Mouse (Mus musculus) MEL (cell line): ENCODE results near the gene Acaca. TPM values are rescaled to one million over a fixed set of nuclear protein-coding genes. Genes with fewer than 3 reads are reported as not detected.

Experiments used
- DNase-seq: peaks from one replicate; pipeline ENCODE4 v3.0.0; 2011; ENCODE audit warnings: low read depth, low spot score
- H3K27ac ChIP-seq: 2 replicates; pipeline ENCODE4 v1.5.1; 2012; ENCODE audit warnings: low read depth, mild to moderate bottlenecking, control low read depth, low read length, moderate library complexity; ENCODE audit not compliant: control insufficient read depth
- H3K27me3 ChIP-seq, 2 experiments: fragments of 150-350 bp in 1 of 2; sonication (generic) in 1 of 2; 2 replicates each; pipeline ENCODE4 v1.6.1; 2012; ENCODE audit warnings: low read length in 2 of 2, mild to moderate bottlenecking in 2 of 2, improper control_type of control experiment in 1 of 2, moderate library complexity in 1 of 2; ENCODE audit not compliant: insufficient read depth in 2 of 2, control insufficient read depth in 1 of 2
- H3K36me3 ChIP-seq, 2 experiments: 2 replicates each; pipeline ENCODE4 v1.6.1; 2012 to 2014; ENCODE audit warnings: low read length in 2 of 2, improper control_type of control experiment in 1 of 2, inconsistent platforms in 1 of 2, mild to moderate bottlenecking in 1 of 2; ENCODE audit not compliant: insufficient read depth in 2 of 2, control insufficient read depth in 1 of 2
- H3K4me1 ChIP-seq, 2 experiments: fragments of 150-350 bp in 1 of 2; sonication (generic) in 1 of 2; 2 replicates each; pipeline ENCODE4 v1.6.1; 2012; ENCODE audit warnings: low read length in 2 of 2, improper control_type of control experiment in 1 of 2, mild to moderate bottlenecking in 1 of 2; ENCODE audit not compliant: insufficient read depth in 2 of 2, control insufficient read depth in 1 of 2
- H3K4me3 ChIP-seq, 2 experiments: fragments of 150-350 bp in 1 of 2; sonication (generic) in 1 of 2; 2 replicates each; pipeline ENCODE4 v1.5.1; 2012; ENCODE audit warnings: low read depth in 2 of 2, low read length in 2 of 2, mild to moderate bottlenecking in 2 of 2, moderate library complexity in 2 of 2, control low read depth in 1 of 2, improper control_type of control experiment in 1 of 2; ENCODE audit not compliant: control insufficient read depth in 1 of 2, insufficient read depth in 1 of 2
- H3K79me2 ChIP-seq: 2 replicates; pipeline ENCODE4 v1.6.1; 2012; ENCODE audit warnings: mild to moderate bottlenecking, low read length, moderate library complexity; ENCODE audit not compliant: control insufficient read depth, poor library complexity, insufficient read depth
- H3K9ac ChIP-seq: 2 replicates; pipeline ENCODE4 v1.6.1; 2012; ENCODE audit warnings: low read depth, mild to moderate bottlenecking, control low read depth, low read length, moderate library complexity; ENCODE audit not compliant: control insufficient read depth, poor library complexity, severe bottlenecking
- H3K9me3 ChIP-seq: fragments of 150-350 bp; sonication (generic); replicated peaks from 2 replicates; pipeline ENCODE4 v1.6.1; 2012; ENCODE audit warnings: mild to moderate bottlenecking, low read length, improper control_type of control experiment, moderate library complexity; ENCODE audit not compliant: insufficient read depth
- BHLHE40 ChIP-seq: IDR thresholded peaks from 2 replicates; pipeline ENCODE4 v1.6.1; 2012; ENCODE audit warnings: low read depth, mild to moderate bottlenecking, inconsistent platforms, low read length, improper control_type of control experiment, borderline replicate concordance
- CHD1 ChIP-seq: IDR thresholded peaks from 2 replicates; pipeline ENCODE4 v1.6.1; 2012; ENCODE audit warnings: low read depth, mild to moderate bottlenecking, inconsistent platforms, low read length, improper control_type of control experiment
- CHD2 ChIP-seq: IDR thresholded peaks from 2 replicates; pipeline ENCODE4 v1.6.1; 2011; ENCODE audit warnings: low read length, improper control_type of control experiment
- CTCF ChIP-seq, 3 experiments: IDR thresholded peaks in 2 of 3; conservative IDR thresholded peaks in 1 of 3; 2 replicates each; pipeline ENCODE4 v1.5.1; 2011 to 2012; ENCODE audit warnings: low read length in 3 of 3, low read depth in 2 of 3, mild to moderate bottlenecking in 2 of 3, improper control_type of control experiment in 1 of 3, inconsistent platforms in 1 of 3, mixed read lengths in 1 of 3, moderate library complexity in 1 of 3; ENCODE audit not compliant: control insufficient read depth in 1 of 3, insufficient read depth in 1 of 3, poor library complexity in 1 of 3, severe bottlenecking in 1 of 3
- E2F4 ChIP-seq: IDR thresholded peaks from 2 replicates; pipeline ENCODE4 v1.6.1; 2011; ENCODE audit warnings: low read depth, low read length, improper control_type of control experiment, borderline replicate concordance
- EP300 ChIP-seq, 2 experiments: IDR thresholded peaks; 2 replicates each; pipeline ENCODE4 v1.6.1; 2011; ENCODE audit warnings: improper control_type of control experiment in 2 of 2, low read length in 2 of 2, low read depth in 1 of 2, mild to moderate bottlenecking in 1 of 2
- ETS1 ChIP-seq: IDR thresholded peaks from 2 replicates; pipeline ENCODE4 v1.6.1; 2012; ENCODE audit warnings: low read depth, mild to moderate bottlenecking, inconsistent platforms, low read length, improper control_type of control experiment, moderate library complexity
- GABPA ChIP-seq: IDR thresholded peaks from 2 replicates; pipeline ENCODE4 v1.6.1; 2012; ENCODE audit warnings: low read depth, mild to moderate bottlenecking, inconsistent platforms, low read length, improper control_type of control experiment, moderate library complexity
- GATA1 ChIP-seq: IDR thresholded peaks from 2 replicates; pipeline ENCODE4 v1.6.1; 2011; ENCODE audit warnings: low read depth, low read length, improper control_type of control experiment
- HCFC1 ChIP-seq: IDR thresholded peaks from 2 replicates; pipeline ENCODE4 v1.6.1; 2012; ENCODE audit warnings: low read depth, mild to moderate bottlenecking, inconsistent platforms, low read length, improper control_type of control experiment, moderate library complexity
- JUND ChIP-seq: IDR thresholded peaks from 2 replicates; pipeline ENCODE4 v1.6.1; 2011; ENCODE audit warnings: low read depth, mild to moderate bottlenecking, improper control_type of control experiment, low read length
- KAT2A ChIP-seq: conservative IDR thresholded peaks from 2 replicates; pipeline ENCODE4 v1.6.1; 2012; ENCODE audit warnings: low read depth, low read length, improper control_type of control experiment, inconsistent platforms
- MAFK ChIP-seq: IDR thresholded peaks from 2 replicates; pipeline ENCODE4 v1.6.1; 2011; ENCODE audit warnings: low read depth, mild to moderate bottlenecking, low read length, improper control_type of control experiment, borderline replicate concordance
- MAX ChIP-seq: IDR thresholded peaks from 2 replicates; pipeline ENCODE4 v1.6.1; 2011; ENCODE audit warnings: low read length, improper control_type of control experiment
- MAZ ChIP-seq: IDR thresholded peaks from 2 replicates; pipeline ENCODE4 v1.6.1; 2012; ENCODE audit warnings: low read depth, mild to moderate bottlenecking, inconsistent platforms, low read length, improper control_type of control experiment
- MXI1 ChIP-seq: IDR thresholded peaks from 2 replicates; pipeline ENCODE4 v1.6.1; 2011; ENCODE audit warnings: mild to moderate bottlenecking, low read depth, low read length, improper control_type of control experiment
- MYB ChIP-seq: IDR thresholded peaks from 2 replicates; pipeline ENCODE4 v1.6.1; 2011; ENCODE audit warnings: mild to moderate bottlenecking, low read depth, low read length, improper control_type of control experiment
- MYC ChIP-seq: IDR thresholded peaks from 2 replicates; pipeline ENCODE4 v1.6.1; 2011; ENCODE audit warnings: low read depth, mild to moderate bottlenecking, low read length, improper control_type of control experiment, moderate library complexity
- NELFE ChIP-seq: IDR thresholded peaks from 2 replicates; pipeline ENCODE4 v1.6.1; 2011; ENCODE audit warnings: low read depth, low read length, improper control_type of control experiment
- NRF1 ChIP-seq: IDR thresholded peaks from 2 replicates; pipeline ENCODE4 v1.6.1; 2014; ENCODE audit warnings: low read depth, mild to moderate bottlenecking, inconsistent platforms, low read length, improper control_type of control experiment, moderate library complexity; ENCODE audit not compliant: poor library complexity, insufficient read depth, severe bottlenecking
- POLR2A ChIP-seq, 2 experiments: IDR thresholded peaks; 2 replicates each; pipeline ENCODE4 v1.6.1; 2011 to 2012; ENCODE audit warnings: low read length in 2 of 2, mild to moderate bottlenecking in 2 of 2, control low read depth in 1 of 2, improper control_type of control experiment in 1 of 2, low read depth in 1 of 2, moderate library complexity in 1 of 2; ENCODE audit not compliant: control insufficient read depth in 1 of 2, insufficient read depth in 1 of 2, poor library complexity in 1 of 2
- POLR2AphosphoS2 ChIP-seq: IDR thresholded peaks from 2 replicates; pipeline ENCODE4 v1.6.1; 2011; ENCODE audit warnings: low read length, improper control_type of control experiment
- POLR2AphosphoS5 ChIP-seq: IDR thresholded peaks from 2 replicates; pipeline ENCODE4 v1.6.1; 2012; ENCODE audit warnings: low read depth, borderline replicate concordance, mild to moderate bottlenecking, inconsistent platforms, low read length, moderate library complexity, mixed read lengths
- RAD21 ChIP-seq: IDR thresholded peaks from 2 replicates; pipeline ENCODE4 v1.6.1; 2011; ENCODE audit warnings: mild to moderate bottlenecking, low read depth, low read length, improper control_type of control experiment
- SIN3A ChIP-seq: IDR thresholded peaks from 2 replicates; pipeline ENCODE4 v1.6.1; 2012; ENCODE audit warnings: low read length, improper control_type of control experiment, inconsistent platforms
- SMC3 ChIP-seq: IDR thresholded peaks from 2 replicates; pipeline ENCODE4 v1.6.1; 2011; ENCODE audit warnings: low read depth, low read length, improper control_type of control experiment
- TBP ChIP-seq: IDR thresholded peaks from 2 replicates; pipeline ENCODE4 v1.8.0; 2011; ENCODE audit warnings: low read depth, low read length, improper control_type of control experiment
- USF2 ChIP-seq, 2 experiments: IDR thresholded peaks; 2 replicates each; pipeline ENCODE4 v1.6.1; 2011 to 2012; ENCODE audit warnings: improper control_type of control experiment in 2 of 2, low read length in 2 of 2, borderline replicate concordance in 1 of 2, inconsistent platforms in 1 of 2, low read depth in 1 of 2, mild to moderate bottlenecking in 1 of 2; ENCODE audit not compliant: insufficient read depth in 1 of 2
- ZKSCAN1 ChIP-seq: IDR thresholded peaks from 2 replicates; pipeline ENCODE4 v1.6.1; 2012; ENCODE audit warnings: low read depth, mild to moderate bottlenecking, inconsistent platforms, low read length, improper control_type of control experiment, moderate library complexity
- ZMIZ1 ChIP-seq: IDR thresholded peaks from 2 replicates; pipeline ENCODE4 v1.6.1; 2012; ENCODE audit warnings: low read depth, mild to moderate bottlenecking, inconsistent platforms, low read length, improper control_type of control experiment, moderate library complexity
- polyA plus RNA-seq, 2 experiments: library from polyadenylated mRNA; stranded (reverse) in 1 of 2; unstranded in 1 of 2; fragments of >175 nt in 1 of 2; fragments of >200 nt in 1 of 2; gene quantifications; 2 replicates each; pipeline versions ENCODE4 v1.2.1 to v1.2.4; 2012; ENCODE audit warnings: low replicate concordance in 2 of 2, low read depth in 1 of 2; ENCODE audit not compliant: insufficient read length in 2 of 2, insufficient read depth in 1 of 2, missing spikeins in 1 of 2
- total RNA-seq: library from RNA; depleted of rRNA; stranded (reverse); fragments of 300-350 nt; gene quantifications from 2 replicates; pipeline ENCODE4 v1.2.3, GENCODE M21; 2012

The Acaca gene
- total and polyA plus RNA-seq, 3 experiments = 32.0 to 52.0 (median 33.9) TPM

GRCm38 (mm10) chr11:84412201-84412934 is 282.9 kb downstream of the Acaca start:
- H3K79me2 ChIP-seq = no peaks in the 10 kb centered on the region
- peak overlapping the region; percentile 71 for H3K27ac ChIP-seq
- DNase-seq = no peak

GRCm38 (mm10) chr11:84413111-84413510 is 283.6 kb downstream of the Acaca start:
- DNase-seq = peak; percentile 89
- H3K4me1 ChIP-seq = peaks cover 21 to 41% of the 10 kb centered on the region in 2 experiments
- H3K36me3 ChIP-seq = peaks cover 0 to 20% of the 10 kb centered on the region in 2 experiments; a peak in 2 of 4 replicates
- H3K9ac ChIP-seq = peak overlapping the region; percentile 57
- H3K27ac ChIP-seq = peak overlapping the region; percentile 71
- no peaks in the 10 kb centered on the region for H3K79me2 ChIP-seq
- peak overlapping the region in 1 of 2 experiments; percentile 2; a peak in 2 of 4 replicates for H3K4me3 ChIP-seq
- no peaks in the 10 kb centered on the region for H3K9me3 ChIP-seq
- H3K27me3 ChIP-seq = no peaks in the 10 kb centered on the region
- 0 out of 2 replicates have a peak, but pooled peaks have one; percentile 42 for TF ChIP-seq NELFE
- no peak for TF ChIP-seq CHD2
- TF ChIP-seq ZMIZ1 = no peak
- TF ChIP-seq MYC = no peak; the same call in 1 of the 2 replicates
- no peak for TF ChIP-seq KAT2A
- TF ChIP-seq MAZ = peak; percentile 87
- TF ChIP-seq POLR2AphosphoS2 = no peak
- TF ChIP-seq RAD21 = no peak
- no peak for TF ChIP-seq POLR2A (IDR thresholded peaks at IDR 0.05; ENCODE audit: control insufficient read depth in 1 of 2, insufficient read depth in 1 of 2, low read depth in 1 of 2, low read length in 2 of 2, poor library complexity in 1 of 2)
- peak; percentile 63 for TF ChIP-seq SIN3A
- TF ChIP-seq E2F4 = no peak
- no peak for TF ChIP-seq NRF1
- TF ChIP-seq GABPA = no peak
- TF ChIP-seq JUND = no peak
- TF ChIP-seq MAFK = no peak
- TF ChIP-seq HCFC1 = peak; percentile 61
- peak; percentile 4; the same call in 1 of the 2 replicates for TF ChIP-seq MYB
- no peak for TF ChIP-seq CTCF (IDR thresholded peaks at IDR 0.05 in 2 of 3, conservative IDR thresholded peaks at IDR 0.05 in 1 of 3; ENCODE audit: control insufficient read depth in 1 of 3, insufficient read depth in 1 of 3, low read depth in 2 of 3, low read length in 3 of 3, poor library complexity in 1 of 3, severe bottlenecking in 1 of 3)
- TF ChIP-seq BHLHE40 = 0 out of 2 replicates have a peak, but pooled peaks have one; percentile 39
- peak; percentile 88 to 95 for TF ChIP-seq EP300 (IDR thresholded peaks at IDR 0.05; ENCODE audit: low read depth in 1 of 2, low read length in 2 of 2)
- TF ChIP-seq GATA1 = peak; percentile 93
- peak; percentile 61 for TF ChIP-seq MXI1
- no peak for TF ChIP-seq CHD1
- peak; percentile 78; the same call in 1 of the 2 replicates for TF ChIP-seq ETS1
- no peak for TF ChIP-seq MAX
- TF ChIP-seq POLR2AphosphoS5 = no peak
- TF ChIP-seq USF2 (IDR thresholded peaks at IDR 0.05; ENCODE audit: borderline replicate concordance in 1 of 2, insufficient read depth in 1 of 2, low read depth in 1 of 2, low read length in 2 of 2) = no peak
- 0 out of 2 replicates have a peak, but pooled peaks have one; percentile 55 for TF ChIP-seq TBP

More at GRCm38 (mm10) chr11:84412201-84412934, 282.9 kb downstream of the Acaca start:
- peak overlapping the region; percentile 57 for H3K9ac ChIP-seq
- H3K9me3 ChIP-seq = no peaks in the 10 kb centered on the region
- 0 out of 2 replicates have a peak, but pooled peaks have one; percentile 2 for TF ChIP-seq SMC3
- TF ChIP-seq SIN3A = no peak
- TF ChIP-seq CHD2 = no peak
- TF ChIP-seq USF2 (IDR thresholded peaks at IDR 0.05; ENCODE audit: borderline replicate concordance in 1 of 2, insufficient read depth in 1 of 2, low read depth in 1 of 2, low read length in 2 of 2) = no peak
- no peak for TF ChIP-seq ZKSCAN1
- TF ChIP-seq, all 39 proteins: peak for 1
- peak overlapping the region in 1 of 2 experiments; percentile 2; a peak in 2 of 4 replicates for H3K4me3 ChIP-seq
- no peaks in the 10 kb centered on the region for H3K27me3 ChIP-seq
- H3K4me1 ChIP-seq = peaks cover 21 to 41% of the 10 kb centered on the region in 2 experiments
- H3K36me3 ChIP-seq = peaks cover 0 to 20% of the 10 kb centered on the region in 2 experiments; a peak in 2 of 4 replicates
